15 mouse cellular contexts compared by ENCODE assay signal in genomic region chr13:17606217-17606616, GRCm38 (mm10).
"Had no signal": no experiment of that assay in that cellular context is flagged by ENCODE, and none has a peak within 500 bp of the region (broad histone marks: within the 10 kb centered on the region; RNA-seq: fewer than 3 reads in every experiment).

No protein-coding gene starts in this region.

- H3K4me1 ChIP-seq: kidney, embryonic 15.5 days; limb, embryonic 12.5 days; limb, embryonic 15.5 days; liver, embryonic 13.5 days; midbrain, embryonic 12.5 days; midbrain, embryonic 15.5 days; neural tube, embryonic 13.5 days had no signal

- H3K36me3 ChIP-seq: kidney, embryonic 15.5 days; limb, embryonic 12.5 days; limb, embryonic 15.5 days; liver, embryonic 13.5 days; midbrain, embryonic 12.5 days; midbrain, embryonic 15.5 days; neural tube, embryonic 13.5 days had no signal

- H3K4me3 ChIP-seq: kidney, embryonic 15.5 days; limb, embryonic 12.5 days; limb, embryonic 15.5 days; liver, embryonic 13.5 days; midbrain, embryonic 12.5 days; midbrain, embryonic 15.5 days; neural tube, embryonic 13.5 days had no signal

- H3K9me3 ChIP-seq: kidney, embryonic 15.5 days; limb, embryonic 12.5 days; limb, embryonic 15.5 days; liver, embryonic 13.5 days; midbrain, embryonic 12.5 days; midbrain, embryonic 15.5 days; neural tube, embryonic 13.5 days had no signal

- H3K9ac ChIP-seq: kidney, embryonic 15.5 days; limb, embryonic 12.5 days; limb, embryonic 15.5 days; liver, embryonic 13.5 days; midbrain, embryonic 12.5 days; midbrain, embryonic 15.5 days; neural tube, embryonic 13.5 days had no signal

- ATAC-seq: midbrain, embryonic 15.5 days had no signal

- H3K27me3 ChIP-seq: kidney, embryonic 15.5 days; limb, embryonic 12.5 days; limb, embryonic 15.5 days; liver, embryonic 13.5 days; midbrain, embryonic 12.5 days; midbrain, embryonic 15.5 days; neural tube, embryonic 13.5 days had no signal

- H3K27ac ChIP-seq: kidney, embryonic 15.5 days; limb, embryonic 12.5 days; limb, embryonic 15.5 days; liver, embryonic 13.5 days; midbrain, embryonic 12.5 days; midbrain, embryonic 15.5 days; neural tube, embryonic 13.5 days had no signal

- DNase-seq: kidney, adult 8-10 months; kidney, postnatal 14 days; kidney, postnatal 4 days; liver, embryonic 13.5 days; lung, adult 2 months; lung, postnatal 14 days; lung, postnatal 4 days; thymus, adult 18-20 months; thymus, postnatal 36 days had no signal

- H3K4me2 ChIP-seq: kidney, embryonic 15.5 days; limb, embryonic 12.5 days; limb, embryonic 15.5 days; liver, embryonic 13.5 days; midbrain, embryonic 12.5 days; midbrain, embryonic 15.5 days; neural tube, embryonic 13.5 days had no signal
